Mouse (Mus musculus): ENCODE data around the gene Ctnnd2. TPM values are rescaled to one million over a fixed set of nuclear protein-coding genes. Genes with fewer than 3 reads are reported as not detected.

Gene Ctnnd2
- polyA plus RNA-seq, 1 experiment from 2014 or later: 0.15 TPM

DNA sequence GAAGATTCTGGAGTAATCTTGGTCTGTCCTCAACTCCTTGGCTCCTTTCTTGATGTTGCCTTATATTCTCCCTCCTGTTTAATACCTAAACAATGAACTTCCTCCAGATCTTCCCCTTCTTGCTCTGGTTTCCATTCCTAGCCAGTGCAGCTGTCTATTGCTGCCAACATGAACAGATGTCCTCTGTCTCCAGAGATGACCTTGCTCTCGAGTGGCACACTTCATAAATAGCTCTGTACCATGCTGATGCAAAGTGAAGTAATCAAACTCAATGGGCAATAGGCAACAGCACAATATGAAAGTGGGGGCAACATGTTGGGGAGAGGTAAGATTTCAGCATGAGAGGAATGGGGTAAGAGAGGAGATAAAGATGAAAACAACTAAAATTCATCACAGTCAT is 872.6 kb downstream of the Ctnnd2 start:
- ATAC-seq: no peak
- Histone ChIP-seq H3K4me2 (ENCODE audit: low read depth, low read length) (no peak overlapping the region), H3K9me3 (ENCODE audit: low read length) (no peaks in the 10 kb centered on the region), H3K4me1 (ENCODE audit: insufficient read depth) (no peaks in the 10 kb centered on the region), H3K4me3 (ENCODE audit: low read depth, low read length) (no peak overlapping the region), H3K27ac (ENCODE audit: low read depth) (no peak overlapping the region), H3K9ac (replicated peaks) (no peak overlapping the region), H3K27me3 (ENCODE audit: insufficient read depth, low read length) (no peaks in the 10 kb centered on the region), H3K36me3 (replicated peaks; ENCODE audit: insufficient read depth, low read length) (no peaks in the 10 kb centered on the region)
- no peak for DNase-seq
- no peak for TF ChIP-seq EP300 (IDR thresholded peaks at IDR 0.05; ENCODE audit: low read depth)
- TF ChIP-seq CTCF (IDR thresholded peaks at IDR 0.05; ENCODE audit: low read depth): no peak
- 38% methylated on average over 1 of the region's 1 CpGs for WGBS (ENCODE audit: insufficient replicate concordance)

DNA sequence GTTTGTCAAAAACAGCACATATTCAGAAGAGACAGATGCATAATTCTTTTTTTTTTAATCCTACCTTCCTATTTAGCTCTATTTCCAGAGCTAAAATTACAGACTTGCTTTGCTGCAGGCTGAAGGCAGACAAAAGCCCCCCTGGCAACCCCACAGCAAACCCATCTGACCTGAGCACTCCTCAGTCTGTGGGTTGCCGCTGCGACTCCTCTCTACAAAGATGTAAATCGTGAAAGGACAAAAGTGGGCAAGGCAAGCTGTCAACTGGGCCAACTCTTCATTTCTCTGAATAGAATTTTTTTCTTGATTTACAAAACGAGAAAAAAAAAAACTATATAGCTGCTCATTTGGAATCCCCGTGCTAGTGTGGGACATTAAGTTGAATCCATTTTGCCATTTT is 879.1 kb downstream of the Ctnnd2 start:
- H3K27me3 ChIP-seq (ENCODE audit: insufficient read depth, low read length): no peaks in the 10 kb centered on the region
- DNase-seq: no peak
- no peak overlapping the region for H3K9ac ChIP-seq (replicated peaks)
- no peak for TF ChIP-seq EP300 (IDR thresholded peaks at IDR 0.05; ENCODE audit: low read depth)
- TF ChIP-seq CTCF (IDR thresholded peaks at IDR 0.05; ENCODE audit: low read depth): no peak
- no peak overlapping the region for H3K4me3 ChIP-seq (ENCODE audit: low read depth, low read length)
- H3K4me1 ChIP-seq (ENCODE audit: insufficient read depth): no peaks in the 10 kb centered on the region
- H3K36me3 ChIP-seq (replicated peaks; ENCODE audit: insufficient read depth, low read length): no peaks in the 10 kb centered on the region
- no peak for ATAC-seq
- no peak overlapping the region for H3K4me2 ChIP-seq (ENCODE audit: low read depth, low read length)
- H3K27ac ChIP-seq (ENCODE audit: low read depth): no peak overlapping the region
- WGBS (ENCODE audit: insufficient replicate concordance): 79% methylated on average over 5 of the region's 5 CpGs
- no peaks in the 10 kb centered on the region for H3K9me3 ChIP-seq (ENCODE audit: low read length)

DNA sequence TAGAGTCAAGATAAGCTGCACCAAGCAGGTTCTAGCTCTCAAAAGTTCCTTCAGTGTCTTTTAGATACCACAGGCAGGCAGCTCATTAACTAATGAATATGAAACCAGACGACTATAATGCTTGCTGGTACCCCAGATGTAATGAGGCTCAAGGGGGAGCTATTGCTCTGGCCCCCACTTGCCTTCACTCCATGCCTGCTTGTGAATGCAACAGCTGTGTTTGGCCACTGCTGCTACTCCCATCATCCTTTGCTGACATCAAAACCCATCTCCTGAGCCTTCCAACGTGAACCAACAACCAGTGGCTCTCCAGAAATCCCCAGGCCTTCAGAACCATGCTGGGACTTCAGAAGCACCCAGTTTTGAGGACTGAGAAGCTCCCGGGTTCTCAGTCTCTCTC is 883.8 kb downstream of the Ctnnd2 start:
- Histone ChIP-seq H3K4me3 (ENCODE audit: low read depth, low read length) (no peak overlapping the region), H3K36me3 (replicated peaks; ENCODE audit: insufficient read depth, low read length) (no peaks in the 10 kb centered on the region), H3K27ac (ENCODE audit: low read depth) (no peak overlapping the region), H3K9me3 (ENCODE audit: low read length) (no peaks in the 10 kb centered on the region), H3K27me3 (ENCODE audit: insufficient read depth, low read length) (no peaks in the 10 kb centered on the region), H3K4me1 (ENCODE audit: insufficient read depth) (no peaks in the 10 kb centered on the region), H3K9ac (replicated peaks) (no peak overlapping the region), H3K4me2 (ENCODE audit: low read depth, low read length) (no peak overlapping the region)
- ATAC-seq (no peak), DNase-seq (no peak)
- 46% methylated on average over 3 of the region's 3 CpGs for WGBS (ENCODE audit: insufficient replicate concordance)
- TF ChIP-seq CTCF (IDR thresholded peaks at IDR 0.05; ENCODE audit: low read depth) (no peak), EP300 (IDR thresholded peaks at IDR 0.05; ENCODE audit: low read depth) (no peak)

DNA sequence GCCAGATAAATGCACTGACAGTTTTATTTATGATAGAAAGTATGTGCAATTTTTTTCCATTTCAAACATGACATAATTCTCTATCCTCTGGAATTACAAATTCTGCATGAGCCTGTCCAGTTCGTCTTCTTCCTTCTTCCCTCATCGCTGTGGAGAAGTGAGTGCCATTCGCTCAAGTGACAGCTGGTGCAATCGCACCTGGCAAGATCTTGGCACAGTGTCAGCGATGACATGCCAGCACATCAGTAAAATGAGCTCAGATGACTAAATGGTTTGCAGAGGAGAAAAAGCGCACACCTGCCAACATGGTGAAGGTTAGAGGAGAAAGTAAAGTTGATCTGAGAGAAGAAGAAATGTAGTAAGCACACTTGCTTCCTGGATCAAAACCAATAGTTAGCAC is 885.9 kb downstream of the Ctnnd2 start:
- DNase-seq: no peak

DNA sequence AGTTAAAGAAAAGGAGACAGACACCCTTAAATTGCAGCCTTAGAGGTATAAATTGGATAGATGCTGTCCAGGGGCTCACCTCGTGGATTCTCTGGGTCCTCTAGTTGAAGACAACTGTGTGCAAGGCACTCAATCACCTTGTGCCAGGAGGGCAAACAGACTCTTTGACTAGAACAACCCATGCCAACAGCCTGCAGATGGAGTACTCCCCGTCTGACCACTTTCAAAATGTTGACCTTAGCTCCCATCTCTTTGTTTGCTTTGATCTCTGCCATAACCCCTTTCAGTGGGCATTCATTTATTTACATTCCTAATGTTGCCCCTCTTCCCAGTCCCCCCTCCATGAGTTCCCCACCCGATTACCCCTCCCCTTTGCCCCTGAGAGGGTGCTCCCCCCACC is 891.3 kb downstream of the Ctnnd2 start:
- Histone ChIP-seq H3K36me3 (replicated peaks; ENCODE audit: insufficient read depth, low read length) (no peaks in the 10 kb centered on the region), H3K9ac (replicated peaks) (no peak overlapping the region), H3K4me1 (ENCODE audit: insufficient read depth) (no peaks in the 10 kb centered on the region), H3K9me3 (ENCODE audit: low read length) (no peaks in the 10 kb centered on the region), H3K27ac (ENCODE audit: low read depth) (no peak overlapping the region), H3K4me3 (ENCODE audit: low read depth, low read length) (no peak overlapping the region), H3K27me3 (ENCODE audit: insufficient read depth, low read length) (no peaks in the 10 kb centered on the region), H3K4me2 (ENCODE audit: low read depth, low read length) (no peak overlapping the region)
- 49% methylated on average over 3 of the region's 3 CpGs for WGBS (ENCODE audit: insufficient replicate concordance)
- no peak for DNase-seq
- no peak for ATAC-seq
- TF ChIP-seq CTCF (IDR thresholded peaks at IDR 0.05; ENCODE audit: low read depth): no peak
- no peak for TF ChIP-seq EP300 (IDR thresholded peaks at IDR 0.05; ENCODE audit: low read depth)

More for the DNA sequence above, 885.9 kb downstream of the Ctnnd2 start:
- TF ChIP-seq CTCF (IDR thresholded peaks at IDR 0.05; ENCODE audit: low read depth) (no peak), EP300 (IDR thresholded peaks at IDR 0.05; ENCODE audit: low read depth) (no peak)
- Histone ChIP-seq H3K4me1 (ENCODE audit: insufficient read depth) (no peaks in the 10 kb centered on the region), H3K27me3 (ENCODE audit: insufficient read depth, low read length) (no peaks in the 10 kb centered on the region), H3K4me3 (ENCODE audit: low read depth, low read length) (no peak overlapping the region), H3K36me3 (replicated peaks; ENCODE audit: insufficient read depth, low read length) (no peaks in the 10 kb centered on the region), H3K9ac (replicated peaks) (no peak overlapping the region), H3K4me2 (ENCODE audit: low read depth, low read length) (no peak overlapping the region), H3K9me3 (ENCODE audit: low read length) (no peaks in the 10 kb centered on the region), H3K27ac (ENCODE audit: low read depth) (no peak overlapping the region)
- 77% methylated on average over 6 of the region's 6 CpGs for WGBS (ENCODE audit: insufficient replicate concordance)
- ATAC-seq: no peak

DNA sequence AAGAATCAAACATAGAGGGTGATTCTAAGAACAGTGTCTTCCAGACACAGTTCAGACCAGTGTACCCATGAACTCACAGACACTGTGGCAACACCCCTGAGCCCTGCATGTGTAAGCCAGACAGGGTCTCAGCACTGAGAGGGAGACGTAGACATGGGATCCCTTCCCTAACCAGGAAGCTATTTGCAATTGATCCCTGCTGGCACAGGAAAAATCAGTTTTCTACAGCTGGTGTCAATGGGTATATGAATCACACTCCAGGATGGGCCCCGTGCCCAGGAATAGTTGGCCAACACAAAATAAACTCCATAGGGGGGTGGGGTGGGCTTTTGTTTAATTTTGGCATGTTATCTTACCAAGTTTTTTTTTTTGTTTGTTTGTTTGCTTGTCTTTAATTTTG is 895.7 kb downstream of the Ctnnd2 start:
- H3K4me3 ChIP-seq (ENCODE audit: low read depth, low read length): no peak overlapping the region
- H3K27ac ChIP-seq (ENCODE audit: low read depth): no peak overlapping the region
- H3K9me3 ChIP-seq (ENCODE audit: low read length): no peaks in the 10 kb centered on the region
- WGBS (ENCODE audit: insufficient replicate concordance): 63% methylated on average over 2 of the region's 2 CpGs
- DNase-seq (no peak), ATAC-seq (no peak)
- TF ChIP-seq EP300 (IDR thresholded peaks at IDR 0.05; ENCODE audit: low read depth) (no peak), CTCF (IDR thresholded peaks at IDR 0.05; ENCODE audit: low read depth) (no peak)
- no peaks in the 10 kb centered on the region for H3K4me1 ChIP-seq (ENCODE audit: insufficient read depth)
- no peak overlapping the region for H3K4me2 ChIP-seq (ENCODE audit: low read depth, low read length)
- no peaks in the 10 kb centered on the region for H3K36me3 ChIP-seq (replicated peaks; ENCODE audit: insufficient read depth, low read length)
- no peaks in the 10 kb centered on the region for H3K27me3 ChIP-seq (ENCODE audit: insufficient read depth, low read length)
- H3K9ac ChIP-seq (replicated peaks): no peak overlapping the region

DNA sequence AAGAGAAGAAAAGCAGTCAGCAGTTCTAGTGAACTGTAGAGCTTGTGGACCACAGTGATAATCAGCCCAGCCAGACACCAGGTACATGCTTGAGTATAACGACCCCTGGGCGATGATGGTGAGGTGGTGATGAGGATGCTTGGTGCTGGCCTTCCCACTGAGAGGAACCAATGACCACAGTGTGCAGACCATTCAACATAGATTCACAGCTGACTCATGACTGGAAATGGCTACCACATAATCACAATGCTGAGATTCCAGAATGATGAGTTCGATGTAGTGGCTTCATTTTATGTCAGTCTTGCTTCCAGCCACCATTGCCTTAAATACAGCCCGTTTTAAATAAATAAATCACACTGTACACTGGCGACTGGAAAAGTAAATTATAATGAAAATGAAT is 897.9 kb downstream of the Ctnnd2 start:
- Histone ChIP-seq H3K27me3 (ENCODE audit: insufficient read depth, low read length) (no peaks in the 10 kb centered on the region), H3K27ac (ENCODE audit: low read depth) (no peak overlapping the region), H3K36me3 (replicated peaks; ENCODE audit: insufficient read depth, low read length) (no peaks in the 10 kb centered on the region), H3K9ac (replicated peaks) (no peak overlapping the region), H3K4me3 (ENCODE audit: low read depth, low read length) (no peak overlapping the region), H3K9me3 (ENCODE audit: low read length) (no peaks in the 10 kb centered on the region), H3K4me2 (ENCODE audit: low read depth, low read length) (no peak overlapping the region), H3K4me1 (ENCODE audit: insufficient read depth) (no peaks in the 10 kb centered on the region)
- ATAC-seq (no peak), DNase-seq (no peak)
- WGBS (ENCODE audit: insufficient replicate concordance): 74% methylated on average over 5 of the region's 5 CpGs
- TF ChIP-seq CTCF (IDR thresholded peaks at IDR 0.05; ENCODE audit: low read depth) (no peak), EP300 (IDR thresholded peaks at IDR 0.05; ENCODE audit: low read depth) (no peak)

Measured in liver, postnatal 0 days (tissue).